Mouse (Mus musculus): ENCODE data around the gene Myoz1. TPM values are rescaled to one million over a fixed set of nuclear protein-coding genes. Genes with fewer than 3 reads are reported as not detected.

Gene Myoz1
- polyA plus RNA-seq, 1 experiment, result not detected

GRCm38 (mm10) chr14:20674064-20674833, 17.9 kb upstream of the Myoz1 start, which contains the start of gene Sec24c:
TSS of gene Sec24c (plus strand) at chr14:20674308.
- Histone ChIP-seq H3K36me3 (replicated peaks; ENCODE audit: low read length) (peaks cover 43% of the 10 kb centered on the region), H3K4me1 (peaks cover 26% of the 10 kb centered on the region), H3K27me3 (replicated peaks) (peaks cover 6% of the 10 kb centered on the region), H3K4me3 (replicated peaks) (peak within 1 kb of the TSS; percentile 99), H3K9me3 (no peaks in the 10 kb centered on the region)
- TF ChIP-seq FLI1 (IDR thresholded peaks at IDR 0.05; ENCODE audit: low read length), result peak; percentile 89
- TF ChIP-seq GATA1 (IDR thresholded peaks at IDR 0.05; ENCODE audit: borderline replicate concordance, low read length), result no peak

GRCm38 (mm10) chr14:20673735-20674063, 17.4 kb upstream of the Myoz1 start:
- Histone ChIP-seq H3K4me3 (replicated peaks) (peak overlapping the region; percentile 99), H3K27me3 (replicated peaks) (peaks cover 11% of the 10 kb centered on the region), H3K4me1 (peaks cover 22% of the 10 kb centered on the region), H3K36me3 (replicated peaks; ENCODE audit: low read length) (peaks cover 38% of the 10 kb centered on the region), H3K9me3 (no peaks in the 10 kb centered on the region)
- no peak for TF ChIP-seq GATA1 (IDR thresholded peaks at IDR 0.05; ENCODE audit: borderline replicate concordance, low read length)
- TF ChIP-seq FLI1 (IDR thresholded peaks at IDR 0.05; ENCODE audit: low read length), result no peak

- H3K36me3 ChIP-seq (replicated peaks; ENCODE audit: low read length), result peaks cover 31% of the 10 kb centered on the region
- peaks cover 17% of the 10 kb centered on the region for H3K27me3 ChIP-seq (replicated peaks)
- TF ChIP-seq FLI1 (IDR thresholded peaks at IDR 0.05; ENCODE audit: low read length), result no peak
- TF ChIP-seq GATA1 (IDR thresholded peaks at IDR 0.05; ENCODE audit: borderline replicate concordance, low read length), result no peak
- no peaks in the 10 kb centered on the region for H3K9me3 ChIP-seq
- H3K4me3 ChIP-seq (replicated peaks), result peak overlapping the region; percentile 99
- H3K4me1 ChIP-seq, result peaks cover 27% of the 10 kb centered on the region
Measured at GRCm38 (mm10) chr14:20672990-20673389, 16.6 kb upstream of the Myoz1 start.

GRCm38 (mm10) chr14:20668154-20668810, 11.9 kb upstream of the Myoz1 start, which contains the start of gene Synpo2l:
TSS of gene Synpo2l (minus strand) at chr14:20668354.
- no peak for TF ChIP-seq FLI1 (IDR thresholded peaks at IDR 0.05; ENCODE audit: low read length)
- no peak for TF ChIP-seq GATA1 (IDR thresholded peaks at IDR 0.05; ENCODE audit: borderline replicate concordance, low read length)
- H3K4me1 ChIP-seq, result peaks cover 21% of the 10 kb centered on the region
- peaks cover 57% of the 10 kb centered on the region for H3K27me3 ChIP-seq (replicated peaks)
- H3K4me3 ChIP-seq (replicated peaks), result no peak within 1 kb of the TSS
- no peaks in the 10 kb centered on the region for H3K9me3 ChIP-seq
- H3K36me3 ChIP-seq (replicated peaks; ENCODE audit: low read length), result peaks cover 5% of the 10 kb centered on the region

- TF ChIP-seq GATA1 (IDR thresholded peaks at IDR 0.05; ENCODE audit: borderline replicate concordance, low read length) (no peak), FLI1 (IDR thresholded peaks at IDR 0.05; ENCODE audit: low read length) (no peak)
- no peak overlapping the region for H3K4me3 ChIP-seq (replicated peaks)
- H3K4me1 ChIP-seq, result peaks cover 22% of the 10 kb centered on the region
- H3K9me3 ChIP-seq, result no peaks in the 10 kb centered on the region
- peaks cover 3% of the 10 kb centered on the region for H3K36me3 ChIP-seq (replicated peaks; ENCODE audit: low read length)
- H3K27me3 ChIP-seq (replicated peaks), result peaks cover 65% of the 10 kb centered on the region
Measured at GRCm38 (mm10) chr14:20667469-20667868, 11.1 kb upstream of the Myoz1 start.

- Histone ChIP-seq H3K27me3 (replicated peaks) (peaks cover 74% of the 10 kb centered on the region), H3K4me3 (replicated peaks) (no peak overlapping the region), H3K9me3 (no peaks in the 10 kb centered on the region), H3K4me1 (peaks cover 45% of the 10 kb centered on the region), H3K36me3 (replicated peaks; ENCODE audit: low read length) (no peaks in the 10 kb centered on the region)
- TF ChIP-seq GATA1 (IDR thresholded peaks at IDR 0.05; ENCODE audit: borderline replicate concordance, low read length) (no peak), FLI1 (IDR thresholded peaks at IDR 0.05; ENCODE audit: low read length) (no peak)
Measured at GRCm38 (mm10) chr14:20664436-20664835, 8.1 kb upstream of the Myoz1 start.

- Histone ChIP-seq H3K4me3 (replicated peaks) (no peak overlapping the region), H3K4me1 (peaks cover 46% of the 10 kb centered on the region), H3K9me3 (no peaks in the 10 kb centered on the region), H3K36me3 (replicated peaks; ENCODE audit: low read length) (no peaks in the 10 kb centered on the region), H3K27me3 (replicated peaks) (peaks cover 67% of the 10 kb centered on the region)
- no peak for TF ChIP-seq FLI1 (IDR thresholded peaks at IDR 0.05; ENCODE audit: low read length)
- TF ChIP-seq GATA1 (IDR thresholded peaks at IDR 0.05; ENCODE audit: borderline replicate concordance, low read length), result no peak
Measured at GRCm38 (mm10) chr14:20663601-20664000, 7.3 kb upstream of the Myoz1 start.

GRCm38 (mm10) chr14:20662740-20663139, 6.4 kb upstream of the Myoz1 start:
- Histone ChIP-seq H3K36me3 (replicated peaks; ENCODE audit: low read length) (no peaks in the 10 kb centered on the region), H3K4me1 (peaks cover 47% of the 10 kb centered on the region), H3K27me3 (replicated peaks) (peaks cover 60% of the 10 kb centered on the region), H3K9me3 (no peaks in the 10 kb centered on the region), H3K4me3 (replicated peaks) (no peak overlapping the region)
- no peak for TF ChIP-seq FLI1 (IDR thresholded peaks at IDR 0.05; ENCODE audit: low read length)
- no peak for TF ChIP-seq GATA1 (IDR thresholded peaks at IDR 0.05; ENCODE audit: borderline replicate concordance, low read length)

- no peaks in the 10 kb centered on the region for H3K36me3 ChIP-seq (replicated peaks; ENCODE audit: low read length)
- peaks cover 52% of the 10 kb centered on the region for H3K4me1 ChIP-seq
- H3K9me3 ChIP-seq, result no peaks in the 10 kb centered on the region
- peak overlapping the region; percentile 93 for H3K4me3 ChIP-seq (replicated peaks)
- TF ChIP-seq FLI1 (IDR thresholded peaks at IDR 0.05; ENCODE audit: low read length) (no peak), GATA1 (IDR thresholded peaks at IDR 0.05; ENCODE audit: borderline replicate concordance, low read length) (no peak)
- H3K27me3 ChIP-seq (replicated peaks), result peaks cover 52% of the 10 kb centered on the region
Measured at GRCm38 (mm10) chr14:20661661-20662331, 5.5 kb upstream of the Myoz1 start.

All from megakaryocyte, embryonic 14.5 days (primary cell).